Mouse (Mus musculus): ENCODE measurements around the gene Ccdc126.

GRCm38 (mm10) chr6:49367159-49368054 is 48.3 kb downstream of the Ccdc126 start, which contains the start of gene Fam221a:
- no peak for TF ChIP-seq GATA1 (IDR thresholded peaks at IDR 0.05; ENCODE audit: borderline replicate concordance, low read length)
- TF ChIP-seq CTCF (IDR thresholded peaks at IDR 0.05; ENCODE audit: low read depth, low read length), result no peak

All from G1E (cell line).